Mouse (Mus musculus): ENCODE measurements around the gene Kif2a. TPM values are rescaled to one million over a fixed set of nuclear protein-coding genes. Genes with fewer than 3 reads are reported as not detected.

The Kif2a gene
- polyA plus RNA-seq (2014; fragmentation: Nextera tagmentation; extraction: Ambion mirVana), result 20.3 and 21.7 TPM in 2 replicates

- Histone ChIP-seq H3K4me2 (replicated peaks; ENCODE audit: low read depth, low read length) (peak within 1 kb of the TSS; percentile 77), H3K27me3 (ENCODE audit: control insufficient read depth, insufficient read depth, low read length) (no peaks in the 10 kb centered on the region), H3K9me3 (ENCODE audit: control insufficient read depth, low read length) (no peaks in the 10 kb centered on the region), H3K4me1 (ENCODE audit: control insufficient read depth, insufficient read depth, low read length) (peaks cover 6% of the 10 kb centered on the region; the same call in 1 of the 2 replicates), H3K36me3 (ENCODE audit: control insufficient read depth, insufficient read depth, low read length) (no peaks in the 10 kb centered on the region), H3K9ac (ENCODE audit: low read depth, low read length) (peak within 1 kb of the TSS; percentile 92), H3K4me3 (ENCODE audit: low read length) (peak within 1 kb of the TSS; percentile 94), H3K27ac (ENCODE audit: low read depth, low read length) (peak within 1 kb of the TSS; percentile 93)
- under 1% methylated on average over 45 of the region's 87 CpGs for WGBS
- peak; percentile 73 for ATAC-seq (ENCODE audit: low FRiP score, low TSS enrichment)
Observed at GRCm38 (mm10) chr13:107021461-107022265, at the start of gene Kif2a. TSS of gene Kif2a (minus strand) at chr13:107022126.

- 93% methylated on average over 1 of the region's 1 CpGs for WGBS
- Histone ChIP-seq H3K9me3 (ENCODE audit: control insufficient read depth, low read length) (no peaks in the 10 kb centered on the region), H3K36me3 (ENCODE audit: control insufficient read depth, insufficient read depth, low read length) (no peaks in the 10 kb centered on the region), H3K9ac (ENCODE audit: low read depth, low read length) (no peak overlapping the region), H3K4me2 (replicated peaks; ENCODE audit: low read depth, low read length) (no peak overlapping the region), H3K27ac (ENCODE audit: low read depth, low read length) (no peak overlapping the region), H3K27me3 (ENCODE audit: control insufficient read depth, insufficient read depth, low read length) (no peaks in the 10 kb centered on the region), H3K4me3 (ENCODE audit: low read length) (no peak overlapping the region), H3K4me1 (ENCODE audit: control insufficient read depth, insufficient read depth, low read length) (peaks cover 4% of the 10 kb centered on the region; the same call in 1 of the 2 replicates)
- no peak for ATAC-seq (ENCODE audit: low FRiP score, low TSS enrichment)
Observed at GRCm38 (mm10) chr13:107069061-107069460, 47.1 kb upstream of the Kif2a start.

GRCm38 (mm10) chr13:107065098-107065855, 43.4 kb upstream of the Kif2a start:
- H3K36me3 ChIP-seq (ENCODE audit: control insufficient read depth, insufficient read depth, low read length), result no peaks in the 10 kb centered on the region
- H3K27me3 ChIP-seq (ENCODE audit: control insufficient read depth, insufficient read depth, low read length), result no peaks in the 10 kb centered on the region
- H3K9me3 ChIP-seq (ENCODE audit: control insufficient read depth, low read length), result no peaks in the 10 kb centered on the region
- no peak for ATAC-seq (ENCODE audit: low FRiP score, low TSS enrichment)
- no peaks in the 10 kb centered on the region for H3K4me1 ChIP-seq (ENCODE audit: control insufficient read depth, insufficient read depth, low read length)
- no peak overlapping the region for H3K4me3 ChIP-seq (ENCODE audit: low read length)
- 76% methylated on average over 10 of the region's 10 CpGs for WGBS
- H3K27ac ChIP-seq (ENCODE audit: low read depth, low read length), result no peak overlapping the region
- no peak overlapping the region for H3K4me2 ChIP-seq (replicated peaks; ENCODE audit: low read depth, low read length)
- H3K9ac ChIP-seq (ENCODE audit: low read depth, low read length), result no peak overlapping the region

GRCm38 (mm10) chr13:107064263-107064662, 42.3 kb upstream of the Kif2a start:
- 92% methylated on average over 2 of the region's 2 CpGs for WGBS
- no peak overlapping the region for H3K9ac ChIP-seq (ENCODE audit: low read depth, low read length)
- no peak overlapping the region for H3K4me2 ChIP-seq (replicated peaks; ENCODE audit: low read depth, low read length)
- no peaks in the 10 kb centered on the region for H3K27me3 ChIP-seq (ENCODE audit: control insufficient read depth, insufficient read depth, low read length)
- H3K4me3 ChIP-seq (ENCODE audit: low read length), result no peak overlapping the region
- no peaks in the 10 kb centered on the region for H3K9me3 ChIP-seq (ENCODE audit: control insufficient read depth, low read length)
- ATAC-seq (ENCODE audit: low FRiP score, low TSS enrichment), result no peak
- no peaks in the 10 kb centered on the region for H3K4me1 ChIP-seq (ENCODE audit: control insufficient read depth, insufficient read depth, low read length)
- H3K27ac ChIP-seq (ENCODE audit: low read depth, low read length), result no peak overlapping the region
- H3K36me3 ChIP-seq (ENCODE audit: control insufficient read depth, insufficient read depth, low read length), result no peaks in the 10 kb centered on the region

- 48% methylated on average over 7 of the region's 7 CpGs for WGBS
- peak; percentile 57; the same call in 1 of the 2 replicates for ATAC-seq (ENCODE audit: low FRiP score, low TSS enrichment)
Observed at GRCm38 (mm10) chr13:107063115-107063807, 41.3 kb upstream of the Kif2a start.

GRCm38 (mm10) chr13:107060098-107060497, 38.2 kb upstream of the Kif2a start:
- no peak overlapping the region for H3K9ac ChIP-seq (ENCODE audit: low read depth, low read length)
- no peaks in the 10 kb centered on the region for H3K9me3 ChIP-seq (ENCODE audit: control insufficient read depth, low read length)
- H3K4me2 ChIP-seq (replicated peaks; ENCODE audit: low read depth, low read length), result no peak overlapping the region
- H3K27ac ChIP-seq (ENCODE audit: low read depth, low read length), result no peak overlapping the region
- 86% methylated on average over 7 of the region's 7 CpGs for WGBS
- H3K4me3 ChIP-seq (ENCODE audit: low read length), result no peak overlapping the region
- H3K27me3 ChIP-seq (ENCODE audit: control insufficient read depth, insufficient read depth, low read length), result no peaks in the 10 kb centered on the region
- no peaks in the 10 kb centered on the region for H3K36me3 ChIP-seq (ENCODE audit: control insufficient read depth, insufficient read depth, low read length)
- no peak for ATAC-seq (ENCODE audit: low FRiP score, low TSS enrichment)
- H3K4me1 ChIP-seq (ENCODE audit: control insufficient read depth, insufficient read depth, low read length), result no peaks in the 10 kb centered on the region

More at GRCm38 (mm10) chr13:107063115-107063807, 41.3 kb upstream of the Kif2a start:
- Histone ChIP-seq H3K9ac (ENCODE audit: low read depth, low read length) (no peak overlapping the region), H3K9me3 (ENCODE audit: control insufficient read depth, low read length) (no peaks in the 10 kb centered on the region), H3K36me3 (ENCODE audit: control insufficient read depth, insufficient read depth, low read length) (no peaks in the 10 kb centered on the region), H3K27ac (ENCODE audit: low read depth, low read length) (no peak overlapping the region), H3K4me2 (replicated peaks; ENCODE audit: low read depth, low read length) (no peak overlapping the region), H3K27me3 (ENCODE audit: control insufficient read depth, insufficient read depth, low read length) (no peaks in the 10 kb centered on the region), H3K4me3 (ENCODE audit: low read length) (no peak overlapping the region), H3K4me1 (ENCODE audit: control insufficient read depth, insufficient read depth, low read length) (no peaks in the 10 kb centered on the region)

- Histone ChIP-seq H3K4me3 (ENCODE audit: low read length) (no peak overlapping the region), H3K9ac (ENCODE audit: low read depth, low read length) (no peak overlapping the region), H3K27ac (ENCODE audit: low read depth, low read length) (no peak overlapping the region), H3K9me3 (ENCODE audit: control insufficient read depth, low read length) (no peaks in the 10 kb centered on the region), H3K27me3 (ENCODE audit: control insufficient read depth, insufficient read depth, low read length) (no peaks in the 10 kb centered on the region), H3K4me1 (ENCODE audit: control insufficient read depth, insufficient read depth, low read length) (no peaks in the 10 kb centered on the region), H3K36me3 (ENCODE audit: control insufficient read depth, insufficient read depth, low read length) (no peaks in the 10 kb centered on the region), H3K4me2 (replicated peaks; ENCODE audit: low read depth, low read length) (no peak overlapping the region)
- 76% methylated on average over 3 of the region's 3 CpGs for WGBS
- no peak for ATAC-seq (ENCODE audit: low FRiP score, low TSS enrichment)
Observed at GRCm38 (mm10) chr13:107059460-107059859, 37.5 kb upstream of the Kif2a start.

- Histone ChIP-seq H3K4me3 (ENCODE audit: low read length) (no peak overlapping the region), H3K4me1 (ENCODE audit: control insufficient read depth, insufficient read depth, low read length) (no peaks in the 10 kb centered on the region), H3K36me3 (ENCODE audit: control insufficient read depth, insufficient read depth, low read length) (no peaks in the 10 kb centered on the region), H3K27me3 (ENCODE audit: control insufficient read depth, insufficient read depth, low read length) (no peaks in the 10 kb centered on the region), H3K27ac (ENCODE audit: low read depth, low read length) (no peak overlapping the region), H3K9ac (ENCODE audit: low read depth, low read length) (no peak overlapping the region), H3K4me2 (replicated peaks; ENCODE audit: low read depth, low read length) (no peak overlapping the region), H3K9me3 (ENCODE audit: control insufficient read depth, low read length) (no peaks in the 10 kb centered on the region)
- 36% methylated on average over 4 of the region's 4 CpGs for WGBS
- ATAC-seq (ENCODE audit: low FRiP score, low TSS enrichment), result no peak
Observed at GRCm38 (mm10) chr13:107056318-107056717, 34.4 kb upstream of the Kif2a start.
